Mouse (Mus musculus) spleen, adult 2 months (tissue): ENCODE measurements around the gene Tmem267. TPM values are rescaled to one million over a fixed set of nuclear protein-coding genes. Genes with fewer than 3 reads are reported as not detected.

Source experiments
- DNase-seq, 2 experiments: peaks; one replicate each; pipeline versions ENCODE4 v3.0.0 to v3.0.0-alpha.2; 2012 to 2021; ENCODE audit warnings: low spot score in 2 of 2, low read depth in 1 of 2
- H3K27ac ChIP-seq: fragments of 200-500 bp; 2 replicates; pipeline ENCODE4 v1.5.1; 2012; ENCODE audit warnings: low read length, inconsistent platforms; ENCODE audit not compliant: insufficient read depth
- H3K27me3 ChIP-seq: fragments of 200-500 bp; 2 replicates; pipeline ENCODE4 v1.6.1; 2012; ENCODE audit warnings: mild to moderate bottlenecking, moderate library complexity, low read length, inconsistent platforms; ENCODE audit not compliant: control insufficient read depth, insufficient read depth
- H3K36me3 ChIP-seq: fragments of 200-500 bp; 2 replicates; pipeline ENCODE4 v1.6.1; 2012; ENCODE audit warnings: mild to moderate bottlenecking, low read length, inconsistent platforms; ENCODE audit not compliant: control insufficient read depth, insufficient read depth
- H3K4me1 ChIP-seq: fragments of 200-500 bp; 2 replicates; pipeline ENCODE4 v1.6.1; 2011; ENCODE audit warnings: inconsistent platforms; ENCODE audit not compliant: control insufficient read depth, insufficient read depth, insufficient read length
- H3K4me3 ChIP-seq: fragments of 200-500 bp; 2 replicates; pipeline ENCODE4 v1.5.1; 2011; ENCODE audit warnings: mild to moderate bottlenecking, inconsistent platforms; ENCODE audit not compliant: insufficient read depth, insufficient read length; ENCODE audit errors: extremely low read depth
- CTCF ChIP-seq: fragments of 200-500 bp; IDR thresholded peaks from 2 replicates; pipeline ENCODE4 v1.5.1; 2011; ENCODE audit warnings: mild to moderate bottlenecking, inconsistent platforms; ENCODE audit not compliant: insufficient read depth, insufficient read length, insufficient replicate concordance; ENCODE audit errors: extremely low read depth
- POLR2A ChIP-seq: fragments of 200-500 bp; IDR thresholded peaks from 2 replicates; pipeline ENCODE4 v1.6.1; 2011; ENCODE audit warnings: low read depth, low read length, inconsistent platforms
- WGBS: fragments of 180-500 bp; shearing (Covaris S2); methylation state at CpG from one replicate; pipeline ENCODE4 v1.1.7; 2018; 5-methylcytosine and 5-hydroxymethylcytosine counted together
- polyA plus RNA-seq: library from polyadenylated mRNA; depleted of rRNA; stranded (reverse); fragments of >200 nt; gene quantifications from 2 replicates; pipeline ENCODE4 v1.2.3, GENCODE M21; 2012

The Tmem267 gene
- polyA plus RNA-seq, 1 experiment: 2.4 TPM

- Histone ChIP-seq H3K4me3 (peak overlapping the region; percentile 60), H3K27me3 (no peaks in the 10 kb centered on the region), H3K4me1 (no peaks in the 10 kb centered on the region), H3K36me3 (no peaks in the 10 kb centered on the region), H3K27ac (no peak overlapping the region)
- WGBS: 11% methylated on average over 33 of the region's 33 CpGs
- TF ChIP-seq CTCF (no peak), POLR2A (no peak)
- DNase-seq: peak; percentile 63 to 77
Observed at GRCm38 (mm10) chr13:119631482-119632155, 143.8 kb downstream of the Tmem267 start.

GRCm38 (mm10) chr13:119632156-119632548 is 144.3 kb downstream of the Tmem267 start:
- DNase-seq: no peak
- H3K27ac ChIP-seq: no peak overlapping the region
- no peaks in the 10 kb centered on the region for H3K27me3 ChIP-seq
- WGBS: 85% methylated on average over 4 of the region's 4 CpGs
- H3K4me3 ChIP-seq: no peak overlapping the region
- H3K4me1 ChIP-seq: no peaks in the 10 kb centered on the region
- no peaks in the 10 kb centered on the region for H3K36me3 ChIP-seq
- TF ChIP-seq POLR2A (no peak), CTCF (no peak)

GRCm38 (mm10) chr13:119635496-119635895 is 147.7 kb downstream of the Tmem267 start:
- Histone ChIP-seq H3K4me1 (no peaks in the 10 kb centered on the region), H3K36me3 (no peaks in the 10 kb centered on the region), H3K27me3 (no peaks in the 10 kb centered on the region), H3K27ac (no peak overlapping the region), H3K4me3 (no peak overlapping the region)
- 47% methylated on average over 2 of the region's 2 CpGs for WGBS
- no peak for DNase-seq
- no peak for TF ChIP-seq POLR2A
- TF ChIP-seq CTCF: no peak

- Histone ChIP-seq H3K36me3 (no peaks in the 10 kb centered on the region), H3K27me3 (no peaks in the 10 kb centered on the region), H3K4me1 (no peaks in the 10 kb centered on the region), H3K27ac (no peak overlapping the region), H3K4me3 (no peak overlapping the region)
- WGBS: 88% methylated on average over 4 of the region's 4 CpGs
- TF ChIP-seq CTCF (no peak), POLR2A (no peak)
- no peak for DNase-seq
Observed at GRCm38 (mm10) chr13:119637837-119638236, 150.0 kb downstream of the Tmem267 start.

- H3K27me3 ChIP-seq: no peaks in the 10 kb centered on the region
- no peak for DNase-seq
- H3K4me1 ChIP-seq: no peaks in the 10 kb centered on the region
- no peaks in the 10 kb centered on the region for H3K36me3 ChIP-seq
- no peak overlapping the region for H3K27ac ChIP-seq
- WGBS: 92% methylated on average over 5 of the region's 5 CpGs
- TF ChIP-seq POLR2A (no peak), CTCF (no peak)
- H3K4me3 ChIP-seq: no peak overlapping the region
Observed at GRCm38 (mm10) chr13:119638449-119638848, 150.6 kb downstream of the Tmem267 start.

GRCm38 (mm10) chr13:119639302-119639701 is 151.5 kb downstream of the Tmem267 start:
- TF ChIP-seq CTCF: no peak
- no peak for TF ChIP-seq POLR2A
- WGBS: 19% methylated on average over 5 of the region's 5 CpGs
- DNase-seq: no peak
- H3K36me3 ChIP-seq: no peaks in the 10 kb centered on the region
- no peak overlapping the region for H3K4me3 ChIP-seq
- no peaks in the 10 kb centered on the region for H3K27me3 ChIP-seq
- no peak overlapping the region for H3K27ac ChIP-seq
- no peaks in the 10 kb centered on the region for H3K4me1 ChIP-seq

- Histone ChIP-seq H3K27me3 (no peaks in the 10 kb centered on the region), H3K36me3 (no peaks in the 10 kb centered on the region), H3K4me1 (no peaks in the 10 kb centered on the region), H3K27ac (no peak overlapping the region), H3K4me3 (no peak overlapping the region)
- DNase-seq: peak in 1 of 2 experiments; percentile 19
- 41% methylated on average over 4 of the region's 4 CpGs for WGBS
- TF ChIP-seq POLR2A (no peak), CTCF (peak; percentile 2; the same call in 1 of the 2 replicates)
Observed at GRCm38 (mm10) chr13:119640504-119640903, 152.7 kb downstream of the Tmem267 start.
